Mouse (Mus musculus) v-Abl transformed pro-B cells (cell line): Measurements from ENCODE around the gene Slfn3.
"Not testable (repeated sequence)": the region's sequence is repeated elsewhere in the genome, so short reads cannot be mapped to it uniquely, and the experiment has no call there.

ENCODE experiments used
- in situ Hi-C, 2 experiments: fragments of 400-800 bp; cut with MboI; formaldehyde crosslinking; loops; one replicate each; pipeline ENCODE4 v1.15.1; 2025; ENCODE audit not compliant: unreplicated experiment in 2 of 2

Gene Slfn3

DNA sequence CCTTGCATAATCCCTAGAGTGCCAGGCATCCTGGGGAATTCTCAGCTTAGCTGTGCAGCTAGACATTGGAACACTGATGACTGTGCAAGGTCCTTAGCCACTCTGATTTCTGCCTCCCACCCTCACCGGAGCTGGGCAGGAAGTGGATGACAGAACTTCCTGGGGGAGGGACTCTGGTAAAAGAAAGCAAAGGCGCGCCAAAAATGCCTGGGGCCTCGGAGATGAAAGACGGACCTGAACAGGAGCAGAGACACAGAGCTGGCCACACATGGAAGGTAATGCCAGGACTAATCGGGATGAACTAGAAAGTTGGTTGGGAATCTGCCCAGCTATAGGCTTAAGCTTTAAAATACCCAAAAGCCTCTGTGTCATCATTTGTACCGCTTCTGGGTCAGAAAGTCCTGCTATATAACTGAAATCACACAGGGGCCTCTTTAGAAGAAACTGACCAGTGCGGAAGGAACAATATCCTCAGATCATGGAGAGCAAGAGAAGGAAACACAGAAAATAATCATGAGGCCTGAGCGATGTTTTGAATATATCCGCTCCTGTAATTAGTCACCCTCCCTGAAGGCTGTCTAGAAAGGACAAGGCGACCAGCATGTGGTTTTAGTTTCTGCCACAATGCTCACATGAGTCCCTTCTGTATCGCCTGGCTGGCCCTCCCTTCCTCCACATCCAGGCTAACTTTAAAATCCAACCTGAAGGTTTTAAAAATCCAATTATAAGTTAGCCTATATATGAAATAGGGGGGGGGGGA is at the start of gene Slfn3:
TSS of gene Slfn3 (plus strand) at position 197 of the 760 bp plus-strand sequence.
- in situ Hi-C loops, result loop anchor here (25.0 kb wide), 4 partner anchors 154 to 1129 kb away; partner anchors contain the start of genes Nle1 (in 2 of the 2), Unc45b (in 2 of the 2) and Ccl11 (in 1 of the 2)

DNA sequence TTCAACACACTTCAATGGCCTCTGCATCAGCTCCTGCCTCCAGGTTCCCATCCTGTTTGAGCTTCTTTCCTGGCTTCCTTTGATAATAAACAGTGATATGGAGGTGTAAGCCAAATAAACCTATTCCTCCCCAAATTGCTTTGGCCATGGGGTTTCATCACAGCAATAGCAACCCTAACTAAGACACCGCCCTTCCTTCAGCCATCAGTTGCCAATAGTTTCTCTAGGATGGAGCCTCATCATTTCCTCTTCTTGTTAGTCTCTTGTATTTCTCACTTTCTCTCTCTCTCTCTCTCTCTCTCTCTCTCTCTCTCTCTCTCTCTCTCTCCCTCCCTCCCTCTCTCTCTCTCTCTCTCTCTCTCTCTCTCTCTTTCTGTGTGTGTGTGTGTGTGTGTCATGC is 42.2 kb upstream of the Slfn3 start:
- in situ Hi-C loops, result not testable (repeated sequence)

DNA sequence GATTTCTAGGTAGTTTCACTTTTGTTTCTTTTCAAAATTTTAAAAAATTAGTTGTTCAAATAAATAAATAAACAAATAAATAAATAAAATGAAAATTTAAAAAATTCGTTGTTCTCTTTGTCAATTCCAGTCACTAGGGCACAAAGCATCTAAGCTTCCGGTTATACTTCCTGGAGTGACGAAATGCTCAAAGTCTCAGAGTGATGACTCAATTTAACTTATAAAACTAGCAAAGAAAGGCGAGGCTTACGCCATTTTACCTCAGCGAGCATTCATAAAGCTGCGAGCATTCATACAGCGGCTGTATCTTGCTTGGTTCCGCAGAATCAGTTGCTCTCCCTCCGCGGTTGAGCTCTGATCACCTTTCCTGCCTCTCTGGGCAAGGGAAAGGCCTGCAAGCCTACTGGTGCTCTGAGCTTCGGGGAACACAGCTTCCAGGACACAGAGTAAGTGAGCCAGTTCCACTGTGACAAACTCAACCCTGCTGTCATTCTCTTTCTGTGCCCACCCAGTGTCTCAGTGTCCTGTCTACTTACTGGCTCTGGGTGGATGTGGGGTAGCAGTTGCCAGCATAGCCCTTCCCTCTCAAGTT is 16.1 kb upstream of the Slfn3 start, which contains the start of gene Slfn4:
TSS of gene Slfn4 (plus strand) at position 239 of the 592 bp plus-strand sequence.
- in situ Hi-C loops, result loop anchor here (25.0 kb wide), 4 partner anchors 138 to 1113 kb away; partner anchors contain the start of genes Nle1 (in 2 of the 2), Unc45b (in 2 of the 2) and Ccl11 (in 1 of the 2)

DNA sequence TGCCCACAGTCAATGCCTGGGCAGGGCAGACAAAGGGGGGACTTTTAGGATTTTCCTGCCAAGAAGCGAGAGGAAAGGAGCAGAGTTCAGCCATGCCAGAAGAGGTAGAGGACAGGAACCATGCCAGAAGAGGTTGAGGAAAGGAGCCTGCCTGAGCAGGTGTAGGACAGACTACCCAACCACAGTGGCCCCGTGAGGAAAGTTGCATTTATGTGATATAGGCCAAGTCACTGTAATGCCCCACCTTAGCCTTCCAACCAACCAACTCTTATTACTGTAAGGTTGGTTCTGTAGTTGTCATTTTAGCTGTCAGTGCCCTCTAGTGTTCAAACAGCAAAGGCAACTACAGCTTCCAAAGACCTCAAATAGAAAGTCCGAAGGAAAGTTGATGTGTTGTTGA is 871 bp downstream of the Slfn3 start:
- in situ Hi-C loops, result loop anchor here (25.0 kb wide), 4 partner anchors 155 to 1130 kb away; partner anchors contain the start of genes Nle1 (in 2 of the 2), Unc45b (in 2 of the 2) and Ccl11 (in 1 of the 2)

DNA sequence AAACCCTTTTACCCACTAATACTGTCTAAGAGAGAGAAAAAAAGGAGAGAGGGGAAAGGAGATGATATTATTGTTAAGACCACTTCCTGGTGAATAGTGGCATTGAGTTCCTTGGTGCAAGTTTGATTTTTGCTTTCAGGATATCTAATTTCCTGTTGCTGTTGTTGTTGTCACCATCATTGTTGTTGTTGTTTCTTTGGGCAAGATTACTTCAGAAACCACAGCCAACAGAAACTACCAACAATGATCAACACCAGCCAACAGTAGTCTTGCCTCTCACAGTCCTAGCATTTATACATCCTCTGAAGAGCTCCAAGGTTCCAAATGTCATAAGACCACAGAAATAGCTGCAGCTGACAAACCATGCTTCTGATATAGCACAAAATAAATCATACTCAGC is 13.9 kb downstream of the Slfn3 start:
- in situ Hi-C loops, result loop anchor here (25.0 kb wide), 2 partner anchors 93 to 443 kb away; partner anchors contain the start of genes Slfn1 (in 2 of the 2), Cct6b (in 1 of the 2) and Zfp830 (in 1 of the 2)

DNA sequence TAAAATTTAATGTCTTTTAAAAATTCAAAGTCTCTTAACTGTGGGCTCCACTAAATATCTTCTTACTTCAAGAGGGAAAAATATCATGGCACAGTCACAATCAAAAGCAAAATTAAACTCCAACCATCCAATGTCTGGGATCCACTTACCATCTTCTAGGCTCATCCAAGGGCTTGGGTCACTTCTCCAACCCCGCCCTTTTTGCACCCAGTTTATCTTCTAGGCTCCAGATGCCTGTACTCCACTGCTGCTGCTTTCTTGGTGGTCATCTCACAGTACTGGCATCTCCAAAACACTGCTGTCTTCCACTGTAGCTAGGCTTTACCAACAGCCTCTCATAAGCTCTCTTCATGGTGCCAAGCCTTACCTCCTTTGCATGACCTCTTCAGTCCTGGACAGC is 25.0 kb downstream of the Slfn3 start:
- in situ Hi-C loops, result loop anchor here (25.0 kb wide), 2 partner anchors 104 to 454 kb away; partner anchors contain the start of genes Slfn1 (in 2 of the 2), Cct6b (in 1 of the 2) and Zfp830 (in 1 of the 2)

DNA sequence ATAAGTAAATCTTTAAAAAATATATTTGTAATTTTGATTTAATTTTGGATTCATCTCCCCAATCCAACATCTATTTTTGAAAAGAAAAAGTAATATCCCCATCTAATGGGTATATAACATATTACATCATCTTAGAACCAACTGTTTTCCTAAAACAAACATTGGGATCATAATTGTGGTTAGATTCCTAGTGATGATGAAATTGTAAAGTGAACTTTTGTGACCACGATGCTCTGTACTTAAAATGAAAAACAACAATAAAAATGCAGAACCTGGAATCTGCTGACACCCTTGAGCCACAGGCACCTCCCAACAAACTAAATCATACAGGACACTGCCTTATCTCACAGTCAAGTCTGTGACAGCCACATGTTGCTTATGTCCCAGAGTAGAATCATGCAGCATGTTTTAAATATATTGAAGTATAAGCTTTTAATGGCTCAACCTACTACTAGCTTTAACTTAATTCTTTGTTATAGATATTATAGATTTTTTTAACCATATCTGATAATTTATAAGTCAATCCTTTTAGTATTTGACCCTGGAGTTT is 30.3 kb downstream of the Slfn3 start:
- in situ Hi-C loops, result loop anchor here (25.0 kb wide), 2 partner anchors 109 to 459 kb away; partner anchors contain the start of genes Slfn1 (in 2 of the 2), Cct6b (in 1 of the 2) and Zfp830 (in 1 of the 2)

DNA sequence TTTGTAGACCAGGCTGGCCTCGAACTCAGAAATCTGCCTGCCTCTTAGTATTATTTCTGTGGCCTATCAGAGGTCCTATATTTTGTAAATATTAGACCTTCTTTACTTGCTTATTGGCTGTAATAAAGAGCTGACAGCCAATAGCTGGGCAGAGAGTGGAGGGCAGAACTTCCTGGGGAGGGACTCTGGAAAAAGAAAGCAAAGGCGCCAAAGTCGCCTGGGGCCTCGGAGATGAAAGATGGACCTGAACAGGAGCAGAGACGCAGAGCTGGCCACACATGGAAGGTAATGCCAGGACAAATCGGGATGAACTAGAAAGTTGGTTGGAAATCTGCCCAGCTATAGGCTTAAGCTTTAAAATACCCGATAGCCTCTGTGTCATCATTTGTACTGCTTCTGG is 32.2 kb downstream of the Slfn3 start:
- in situ Hi-C loops, result loop anchor here (25.0 kb wide), 2 partner anchors 111 to 461 kb away; partner anchors contain the start of genes Slfn1 (in 2 of the 2), Cct6b (in 1 of the 2) and Zfp830 (in 1 of the 2)

DNA sequence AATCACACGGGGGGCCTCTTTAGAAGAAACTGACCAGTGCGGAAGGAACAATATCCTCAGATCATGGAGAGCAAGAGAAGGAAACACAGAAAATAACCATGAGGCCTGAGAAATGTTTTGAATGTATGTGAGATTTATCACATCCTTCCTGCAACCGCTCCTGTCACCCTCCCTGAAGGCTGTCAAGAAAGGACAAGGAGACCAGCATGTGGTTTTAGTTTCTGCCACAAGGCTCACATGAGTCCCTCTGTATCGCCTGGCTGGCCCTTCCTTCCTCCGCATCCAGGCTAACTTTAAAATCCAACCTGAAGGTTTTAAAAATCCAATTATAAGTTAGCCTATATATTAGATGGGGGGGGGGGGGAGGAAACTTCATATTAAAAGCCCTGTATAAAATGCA is 32.7 kb downstream of the Slfn3 start:
- in situ Hi-C loops, result loop anchor here (25.0 kb wide), 2 partner anchors 111 to 461 kb away; partner anchors contain the start of genes Slfn1 (in 2 of the 2), Cct6b (in 1 of the 2) and Zfp830 (in 1 of the 2)

DNA sequence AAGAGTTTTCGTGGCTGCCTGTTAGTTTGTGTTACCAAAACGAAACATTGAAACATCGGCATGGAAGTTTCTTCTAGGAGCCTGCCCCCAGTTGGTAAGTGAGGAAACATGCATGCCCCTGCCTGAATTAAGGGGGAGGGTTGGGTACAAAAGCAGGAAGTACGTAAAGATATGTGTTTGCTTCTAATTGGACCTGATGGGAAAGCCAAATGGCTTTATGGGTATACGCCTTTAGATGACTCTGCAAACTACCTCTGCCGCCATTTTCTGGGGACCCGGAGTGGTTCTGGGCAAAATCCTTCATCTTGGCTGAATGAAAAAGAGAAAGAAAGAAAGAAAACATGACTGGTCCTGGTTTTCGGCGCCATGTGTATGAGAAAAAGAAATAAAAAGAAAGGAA is 33.1 kb downstream of the Slfn3 start:
- in situ Hi-C loops, result loop anchor here (25.0 kb wide), 2 partner anchors 112 to 462 kb away; partner anchors contain the start of genes Slfn1 (in 2 of the 2), Cct6b (in 1 of the 2) and Zfp830 (in 1 of the 2)

DNA sequence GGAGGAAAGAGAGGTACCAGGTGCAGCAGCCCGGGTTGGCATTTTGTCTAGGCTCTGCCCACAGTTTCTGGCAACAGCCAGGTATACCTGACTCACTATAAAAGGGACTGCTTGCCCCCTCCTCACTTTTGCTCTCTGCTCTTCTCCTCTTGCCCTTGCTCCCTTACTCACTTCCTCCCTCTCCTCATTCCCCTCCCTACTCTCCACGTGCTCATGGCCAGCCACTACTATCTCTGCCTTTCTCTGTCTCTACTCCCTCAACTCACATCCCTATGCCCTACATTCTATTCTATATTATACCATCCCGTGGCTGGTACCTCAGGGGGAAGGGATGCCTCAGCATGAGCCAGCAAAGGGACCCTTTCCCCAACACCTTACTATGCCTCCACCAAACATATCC is 33.6 kb downstream of the Slfn3 start:
- in situ Hi-C loops, result loop anchor here (25.0 kb wide), 2 partner anchors 112 to 462 kb away; partner anchors contain the start of genes Slfn1 (in 2 of the 2), Cct6b (in 1 of the 2) and Zfp830 (in 1 of the 2)

DNA sequence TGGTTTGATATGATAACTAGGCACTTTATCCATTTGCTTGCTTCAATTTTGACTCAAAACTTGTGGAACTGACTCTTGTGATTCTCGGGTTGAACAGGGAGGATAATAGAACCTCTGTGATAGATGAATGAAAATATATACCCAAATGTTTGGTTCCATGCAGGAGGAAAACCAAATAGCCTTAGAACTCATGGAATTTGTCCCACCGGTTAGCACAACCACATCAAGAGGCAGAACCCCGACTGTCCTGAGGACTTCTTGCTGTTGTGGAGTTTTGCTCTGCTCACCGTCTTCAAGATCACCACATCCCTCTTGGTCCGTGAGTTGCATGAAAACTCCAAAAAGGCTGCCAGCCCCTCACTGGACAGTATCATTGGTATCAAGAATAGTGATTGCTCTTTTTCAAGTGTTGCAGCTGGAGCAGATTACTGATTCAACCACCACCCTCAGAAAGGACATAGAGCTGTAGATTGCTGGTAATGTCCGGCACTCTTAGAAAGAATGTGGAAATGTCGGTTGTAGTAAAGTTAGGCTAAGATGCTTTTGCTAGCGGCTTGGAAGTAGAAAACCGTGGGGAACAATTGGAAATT is 34.3 kb downstream of the Slfn3 start:
- in situ Hi-C loops, result no loop called here

DNA sequence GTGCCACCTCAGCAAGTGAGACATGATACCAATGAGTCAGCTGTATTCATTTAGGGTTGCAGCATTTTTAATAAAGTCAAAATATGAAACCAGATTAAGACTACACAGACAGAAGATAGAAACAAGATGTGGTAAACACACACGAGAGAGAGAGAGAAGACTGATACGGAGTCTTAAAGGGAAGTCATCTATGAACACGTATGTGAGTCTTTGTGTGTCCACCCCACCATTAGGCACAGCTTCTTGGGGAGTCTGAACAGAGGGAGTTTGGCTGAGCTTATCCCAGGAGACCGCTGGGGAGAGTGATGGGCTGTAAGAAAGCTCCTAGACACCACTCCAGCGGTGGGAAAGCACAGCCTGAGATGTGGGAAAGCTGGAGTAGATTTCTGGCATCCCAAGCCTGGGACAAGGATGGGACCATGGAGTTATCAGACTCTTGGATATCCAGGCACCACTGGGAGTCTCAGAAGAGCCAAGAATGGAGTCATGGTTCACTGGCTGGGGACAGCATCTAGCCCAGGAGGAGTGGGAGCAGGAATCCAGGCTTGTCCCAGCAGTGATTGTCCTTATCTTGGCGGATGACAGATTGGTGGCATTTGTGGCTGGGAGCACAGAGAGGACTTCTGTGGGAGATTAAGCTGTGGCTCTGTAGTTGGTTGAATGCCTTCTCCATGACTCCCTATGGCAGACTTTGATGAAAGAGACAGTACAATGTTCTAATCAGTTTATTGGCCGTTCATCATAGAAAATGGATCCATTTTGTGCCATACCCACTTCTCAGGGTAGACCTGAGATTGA is 37.0 kb downstream of the Slfn3 start:
- in situ Hi-C loops, result no loop called here

DNA sequence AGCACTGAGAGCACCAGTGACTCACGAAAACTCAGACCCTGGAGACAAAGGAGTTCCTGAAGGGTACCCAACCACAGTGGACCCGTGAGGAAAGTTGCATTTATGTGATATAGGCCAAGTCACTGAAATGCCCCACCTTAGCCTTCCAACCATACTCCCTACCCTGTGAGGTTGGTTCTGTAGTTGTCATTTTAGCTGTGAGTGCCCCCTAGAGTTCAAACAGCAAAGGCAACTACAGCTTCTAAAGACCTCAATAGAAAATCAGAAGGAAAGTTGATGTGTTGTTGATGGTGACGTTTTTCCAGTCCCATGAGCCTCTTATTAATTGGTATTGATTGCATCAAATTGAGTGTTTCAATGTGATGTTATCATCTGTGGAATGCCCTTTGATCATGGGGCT is 39.8 kb downstream of the Slfn3 start:
- in situ Hi-C loops, result loop anchor here in 1 of 2 experiments (5.0 kb wide), 2 partner anchors 51 to 314 kb away; no protein-coding TSS in a partner anchor

DNA sequence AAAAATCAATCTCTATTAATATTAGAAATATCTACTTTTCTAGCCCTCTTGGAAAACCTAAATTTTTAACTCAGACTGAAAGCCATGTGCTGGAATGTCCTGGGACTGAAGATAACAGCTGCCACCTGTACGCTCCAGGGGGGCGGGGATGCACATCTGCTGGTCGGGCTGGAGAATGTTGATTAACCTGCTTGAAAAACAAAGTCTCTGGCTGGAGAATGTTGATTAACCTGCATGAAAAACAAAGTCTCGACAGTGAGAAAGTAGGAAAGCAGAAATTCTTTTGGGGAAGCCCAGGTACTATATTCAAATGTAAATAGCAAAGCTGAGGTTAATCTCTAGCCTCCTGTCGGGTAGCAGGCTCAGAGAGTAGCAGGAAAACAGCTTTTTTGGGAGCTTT is 42.5 kb downstream of the Slfn3 start:
- in situ Hi-C loops, result loop anchor here in 1 of 2 experiments (5.0 kb wide), 2 partner anchors 49 to 316 kb away; no protein-coding TSS in a partner anchor

DNA sequence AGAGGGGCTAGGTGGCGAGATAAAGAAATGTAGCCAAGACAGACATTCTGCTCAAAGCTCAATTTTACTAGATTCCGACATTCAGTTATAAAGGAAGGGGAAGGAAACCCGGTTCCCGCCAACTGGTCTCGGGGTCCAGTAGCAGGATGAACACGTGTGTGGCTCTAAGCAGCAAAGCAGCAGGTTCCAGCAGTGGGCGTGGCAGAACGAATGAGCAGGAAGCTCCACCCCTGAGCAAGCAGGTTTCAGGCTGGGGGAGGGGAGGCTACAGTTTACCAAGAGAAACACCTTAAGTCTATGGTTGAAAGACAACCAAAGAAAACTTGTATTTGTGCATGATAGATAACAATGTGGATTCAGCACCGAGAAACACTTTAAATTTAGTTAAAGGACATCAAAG is 46.3 kb downstream of the Slfn3 start:
- in situ Hi-C loops, result not testable (repeated sequence)

DNA sequence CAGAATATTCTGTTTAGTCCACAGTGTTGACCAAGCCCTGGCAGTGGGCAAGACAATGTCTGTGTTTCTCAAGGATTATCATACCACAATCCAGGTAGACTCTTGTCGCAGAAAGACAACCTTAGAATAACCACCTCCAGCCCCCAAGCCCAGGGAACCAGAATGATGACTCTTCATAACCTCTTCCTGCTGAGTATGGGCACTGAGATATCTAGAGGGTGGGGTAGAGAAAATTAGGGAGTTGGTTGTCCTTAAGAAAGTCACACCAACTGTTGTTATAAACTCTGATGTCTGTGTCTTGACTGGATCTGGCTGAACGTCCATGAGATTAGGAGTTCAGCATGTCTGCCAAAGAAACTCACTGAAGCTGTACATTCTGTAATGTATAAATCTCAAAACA is 47.3 kb downstream of the Slfn3 start:
- in situ Hi-C loops, result no loop called here

DNA sequence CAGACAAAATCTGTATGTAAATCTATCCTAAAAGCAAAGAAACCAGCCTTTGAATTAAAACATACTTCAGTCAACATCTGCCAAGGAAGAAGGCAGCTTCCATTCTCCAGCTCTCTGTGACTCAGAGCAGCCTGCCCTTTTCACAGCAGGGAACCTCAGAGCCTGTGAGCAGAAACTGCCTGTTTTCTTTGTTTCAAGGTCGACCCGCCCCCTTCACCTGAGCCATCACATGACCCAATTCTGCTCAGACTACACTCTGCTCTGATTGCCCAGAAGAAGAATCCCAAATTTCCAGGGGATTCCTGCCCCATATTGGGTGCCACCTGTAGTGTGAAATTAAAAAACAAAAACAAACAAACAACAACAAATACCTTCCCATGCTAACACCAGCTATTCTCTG is 48.7 kb downstream of the Slfn3 start:
- in situ Hi-C loops, result no loop called here

DNA sequence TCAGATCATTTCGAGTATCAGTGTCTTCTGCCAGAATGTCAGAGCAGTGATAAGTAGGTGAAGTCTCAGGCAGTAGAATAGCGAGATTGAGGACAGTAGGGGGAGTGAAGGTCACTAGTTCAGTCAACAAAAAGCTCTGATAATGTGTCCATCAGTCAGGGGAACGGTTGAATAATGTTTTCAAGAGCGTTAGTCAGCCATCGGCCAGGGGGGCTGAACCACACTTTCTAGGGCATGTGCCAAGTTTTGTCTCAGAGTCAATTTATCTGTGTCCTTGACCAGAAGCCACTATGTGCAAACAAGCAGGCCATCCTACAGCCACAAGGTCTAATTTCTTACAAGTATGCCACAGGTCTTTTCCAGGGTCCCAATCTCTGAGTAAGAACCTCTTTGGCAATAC is 66.1 kb downstream of the Slfn3 start:
- in situ Hi-C loops, result not testable (repeated sequence)
